Mouse (Mus musculus) splenic B cell, adult 2 months (primary cell): ENCODE results near the gene Sh2d3c.

Source experiments
- DNase-seq: peaks from one replicate; pipeline ENCODE4 v3.0.0-alpha.2; 2011; ENCODE audit warnings: low read depth, low spot score
- H3K27me3 ChIP-seq: 2 replicates; pipeline ENCODE4 v1.6.1; 2012; ENCODE audit warnings: mild to moderate bottlenecking, low read length, moderate library complexity, mixed read lengths; ENCODE audit not compliant: control insufficient read depth, poor library complexity, insufficient read depth, severe bottlenecking
- H3K36me3 ChIP-seq: 2 replicates; pipeline ENCODE4 v1.6.1; 2012; ENCODE audit warnings: mild to moderate bottlenecking, low read length, moderate library complexity, mixed read lengths; ENCODE audit not compliant: control insufficient read depth, poor library complexity, insufficient read depth, severe bottlenecking

The Sh2d3c gene

GRCm38 (mm10) chr2:32686640-32687039, 34.2 kb upstream of the Sh2d3c start:
- Histone ChIP-seq H3K27me3 (no peaks in the 10 kb centered on the region), H3K36me3 (0 out of 2 replicates have a peak, but pooled peaks cover 6% of the 10 kb centered on the region)
- DNase-seq, result no peak

GRCm38 (mm10) chr2:32687562-32687961, 33.3 kb upstream of the Sh2d3c start:
- no peaks in the 10 kb centered on the region for H3K27me3 ChIP-seq

GRCm38 (mm10) chr2:32689420-32689819, 31.4 kb upstream of the Sh2d3c start:
- 0 out of 2 replicates have a peak, but pooled peaks cover 6% of the 10 kb centered on the region for H3K36me3 ChIP-seq
- H3K27me3 ChIP-seq, result no peaks in the 10 kb centered on the region
- DNase-seq, result peak; percentile 96

More at GRCm38 (mm10) chr2:32687562-32687961, 33.3 kb upstream of the Sh2d3c start:
- 0 out of 2 replicates have a peak, but pooled peaks cover 6% of the 10 kb centered on the region for H3K36me3 ChIP-seq
- no peak for DNase-seq

- no peak for DNase-seq
- 0 out of 2 replicates have a peak, but pooled peaks cover 4% of the 10 kb centered on the region for H3K36me3 ChIP-seq
- no peaks in the 10 kb centered on the region for H3K27me3 ChIP-seq
Observed at GRCm38 (mm10) chr2:32691041-32691440, 29.8 kb upstream of the Sh2d3c start.

- no peak for DNase-seq
- 0 out of 2 replicates have a peak, but pooled peaks cover 1% of the 10 kb centered on the region for H3K36me3 ChIP-seq
- H3K27me3 ChIP-seq, result no peaks in the 10 kb centered on the region
Observed at GRCm38 (mm10) chr2:32692496-32692895, 28.4 kb upstream of the Sh2d3c start.

- Histone ChIP-seq H3K27me3 (no peaks in the 10 kb centered on the region), H3K36me3 (no peaks in the 10 kb centered on the region)
- no peak for DNase-seq
Observed at GRCm38 (mm10) chr2:32693282-32693681, 27.6 kb upstream of the Sh2d3c start.

- Histone ChIP-seq H3K36me3 (no peaks in the 10 kb centered on the region), H3K27me3 (no peaks in the 10 kb centered on the region)
- DNase-seq, result peak; percentile 98
Observed at GRCm38 (mm10) chr2:32693823-32694411, 26.9 kb upstream of the Sh2d3c start.

GRCm38 (mm10) chr2:32694691-32695090, 26.2 kb upstream of the Sh2d3c start:
- DNase-seq, result no peak
- H3K27me3 ChIP-seq, result no peaks in the 10 kb centered on the region

GRCm38 (mm10) chr2:32699680-32700079, 21.2 kb upstream of the Sh2d3c start:
- H3K27me3 ChIP-seq, result no peaks in the 10 kb centered on the region
- peaks cover 2% of the 10 kb centered on the region; the same call in 1 of the 2 replicates for H3K36me3 ChIP-seq
- no peak for DNase-seq

More at GRCm38 (mm10) chr2:32694691-32695090, 26.2 kb upstream of the Sh2d3c start:
- no peaks in the 10 kb centered on the region for H3K36me3 ChIP-seq

GRCm38 (mm10) chr2:32700966-32701743, 19.7 kb upstream of the Sh2d3c start:
- no peak for DNase-seq
- Histone ChIP-seq H3K36me3 (peaks cover 7% of the 10 kb centered on the region), H3K27me3 (no peaks in the 10 kb centered on the region)

GRCm38 (mm10) chr2:32703046-32703445, 17.8 kb upstream of the Sh2d3c start:
- H3K36me3 ChIP-seq, result peaks cover 9% of the 10 kb centered on the region
- no peaks in the 10 kb centered on the region for H3K27me3 ChIP-seq
- no peak for DNase-seq

GRCm38 (mm10) chr2:32704021-32704421, 16.8 kb upstream of the Sh2d3c start, which contains the start of gene Fpgs:
TSS of gene Fpgs (minus strand) at chr2:32704145.
- no peak for DNase-seq
- Histone ChIP-seq H3K27me3 (no peaks in the 10 kb centered on the region), H3K36me3 (peaks cover 12% of the 10 kb centered on the region)

- DNase-seq, result no peak
- Histone ChIP-seq H3K36me3 (peaks cover 20% of the 10 kb centered on the region), H3K27me3 (no peaks in the 10 kb centered on the region)
Observed at GRCm38 (mm10) chr2:32705018-32705417, 15.8 kb upstream of the Sh2d3c start.

GRCm38 (mm10) chr2:32706971-32707370, 13.9 kb upstream of the Sh2d3c start:
- peaks cover 22% of the 10 kb centered on the region for H3K36me3 ChIP-seq
- no peaks in the 10 kb centered on the region for H3K27me3 ChIP-seq
- no peak for DNase-seq

- Histone ChIP-seq H3K27me3 (no peaks in the 10 kb centered on the region), H3K36me3 (peaks cover 21% of the 10 kb centered on the region)
- DNase-seq, result peak; percentile 87
Observed at GRCm38 (mm10) chr2:32708643-32709042, 12.2 kb upstream of the Sh2d3c start.
